Comparison of ENCODE assay signal across 13 mouse cellular contexts in genomic region chr10:121403946-121404345, GRCm38 (mm10).
"Had no signal": no experiment of that assay in that cellular context is flagged by ENCODE, and none has a peak within 500 bp of the region (broad histone marks: within the 10 kb centered on the region; RNA-seq: fewer than 3 reads in every experiment).

No protein-coding gene starts in this region.

- H3K4me3 ChIP-seq: midbrain, embryonic 10.5 days; midbrain, embryonic 12.5 days; neural tube, embryonic 12.5 days; stomach, embryonic 15.5 days had no signal

- H3K9ac ChIP-seq: lung, embryonic 14.5 days; midbrain, embryonic 12.5 days; neural tube, embryonic 12.5 days; stomach, embryonic 15.5 days had no signal

- H3K9me3 ChIP-seq: midbrain, embryonic 10.5 days; midbrain, embryonic 12.5 days; neural tube, embryonic 12.5 days; stomach, embryonic 15.5 days had no signal

- H3K36me3 ChIP-seq: midbrain, embryonic 10.5 days; midbrain, embryonic 12.5 days; neural tube, embryonic 12.5 days; stomach, embryonic 15.5 days had no signal

- DNase-seq: lung, embryonic 14.5 days; lung, postnatal 10 days; lung, postnatal 4 days; midbrain, embryonic 14.5 days; right cerebral cortex, postnatal 14 days; thymus, adult 2 months; thymus, postnatal 25 days; thymus, postnatal 4 days had no signal

- H3K27ac ChIP-seq: midbrain, embryonic 10.5 days; midbrain, embryonic 12.5 days; neural tube, embryonic 12.5 days; stomach, embryonic 15.5 days; stomach, postnatal 0 days had no signal

- H3K4me1 ChIP-seq: midbrain, embryonic 10.5 days; midbrain, embryonic 12.5 days; neural tube, embryonic 12.5 days; stomach, embryonic 15.5 days had no signal

- H3K27me3 ChIP-seq: midbrain, embryonic 12.5 days; neural tube, embryonic 12.5 days; stomach, embryonic 15.5 days had no signal

- H3K4me2 ChIP-seq: lung, embryonic 14.5 days; midbrain, embryonic 12.5 days; neural tube, embryonic 12.5 days; stomach, embryonic 15.5 days had no signal
